Mouse (Mus musculus) spleen, adult 2 months (tissue): ENCODE results near the gene Prpf40b. TPM values are rescaled to one million over a fixed set of nuclear protein-coding genes. Genes with fewer than 3 reads are reported as not detected.

ENCODE experiments used
- DNase-seq, 2 experiments: peaks; one replicate each; pipeline versions ENCODE4 v3.0.0 to v3.0.0-alpha.2; 2012 to 2021; ENCODE audit warnings: low spot score in 2 of 2, low read depth in 1 of 2
- H3K27ac ChIP-seq: fragments of 200-500 bp; 2 replicates; pipeline ENCODE4 v1.5.1; 2012; ENCODE audit warnings: low read length, inconsistent platforms; ENCODE audit not compliant: insufficient read depth
- H3K27me3 ChIP-seq: fragments of 200-500 bp; 2 replicates; pipeline ENCODE4 v1.6.1; 2012; ENCODE audit warnings: mild to moderate bottlenecking, moderate library complexity, low read length, inconsistent platforms; ENCODE audit not compliant: control insufficient read depth, insufficient read depth
- H3K36me3 ChIP-seq: fragments of 200-500 bp; 2 replicates; pipeline ENCODE4 v1.6.1; 2012; ENCODE audit warnings: mild to moderate bottlenecking, low read length, inconsistent platforms; ENCODE audit not compliant: control insufficient read depth, insufficient read depth
- H3K4me1 ChIP-seq: fragments of 200-500 bp; 2 replicates; pipeline ENCODE4 v1.6.1; 2011; ENCODE audit warnings: inconsistent platforms; ENCODE audit not compliant: control insufficient read depth, insufficient read depth, insufficient read length
- H3K4me3 ChIP-seq: fragments of 200-500 bp; 2 replicates; pipeline ENCODE4 v1.5.1; 2011; ENCODE audit warnings: mild to moderate bottlenecking, inconsistent platforms; ENCODE audit not compliant: insufficient read depth, insufficient read length; ENCODE audit errors: extremely low read depth
- CTCF ChIP-seq: fragments of 200-500 bp; IDR thresholded peaks from 2 replicates; pipeline ENCODE4 v1.5.1; 2011; ENCODE audit warnings: mild to moderate bottlenecking, inconsistent platforms; ENCODE audit not compliant: insufficient read depth, insufficient read length, insufficient replicate concordance; ENCODE audit errors: extremely low read depth
- POLR2A ChIP-seq: fragments of 200-500 bp; IDR thresholded peaks from 2 replicates; pipeline ENCODE4 v1.6.1; 2011; ENCODE audit warnings: low read depth, low read length, inconsistent platforms
- WGBS: fragments of 180-500 bp; shearing (Covaris S2); methylation state at CpG from one replicate; pipeline ENCODE4 v1.1.7; 2018; 5-methylcytosine and 5-hydroxymethylcytosine counted together
- polyA plus RNA-seq: library from polyadenylated mRNA; depleted of rRNA; stranded (reverse); fragments of >200 nt; gene quantifications from 2 replicates; pipeline ENCODE4 v1.2.3, GENCODE M21; 2012; rRNA removed

Gene Prpf40b
- polyA plus RNA-seq, 1 experiment = 27.1 TPM

DNA sequence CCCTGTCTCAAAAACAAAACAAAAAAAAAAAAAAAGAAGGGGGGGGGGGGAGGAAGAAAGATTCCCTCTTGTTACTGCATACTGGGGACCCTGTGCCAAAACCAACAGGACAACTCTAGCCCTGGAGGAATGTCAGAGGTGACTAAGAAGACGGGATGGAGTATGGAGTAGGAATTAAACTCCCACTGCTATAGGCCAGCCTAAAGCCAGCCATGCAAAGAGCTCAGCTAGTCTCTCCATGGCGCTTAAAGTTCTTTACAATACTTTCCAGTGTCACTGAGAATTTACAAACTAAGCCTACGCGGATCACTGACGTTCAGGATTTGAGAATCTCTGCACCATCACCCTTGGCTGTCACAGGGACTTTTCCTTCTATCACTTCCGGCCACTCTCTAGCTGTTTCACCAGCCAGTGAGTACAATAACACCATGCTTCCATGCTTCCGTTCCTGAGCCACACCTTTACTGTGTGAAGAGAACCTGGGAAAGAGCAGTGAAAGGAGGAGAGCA, 69.2 kb downstream of the Prpf40b start:
- no peak for TF ChIP-seq POLR2A
- TF ChIP-seq CTCF = no peak
- Histone ChIP-seq H3K36me3 (no peaks in the 10 kb centered on the region), H3K4me1 (peaks cover 10% of the 10 kb centered on the region; the same call in 1 of the 2 replicates), H3K27me3 (no peaks in the 10 kb centered on the region), H3K4me3 (no peak overlapping the region), H3K27ac (peak overlapping the region; percentile 66)
- no peak for DNase-seq
- 74% methylated on average over 7 of the region's 7 CpGs for WGBS

DNA sequence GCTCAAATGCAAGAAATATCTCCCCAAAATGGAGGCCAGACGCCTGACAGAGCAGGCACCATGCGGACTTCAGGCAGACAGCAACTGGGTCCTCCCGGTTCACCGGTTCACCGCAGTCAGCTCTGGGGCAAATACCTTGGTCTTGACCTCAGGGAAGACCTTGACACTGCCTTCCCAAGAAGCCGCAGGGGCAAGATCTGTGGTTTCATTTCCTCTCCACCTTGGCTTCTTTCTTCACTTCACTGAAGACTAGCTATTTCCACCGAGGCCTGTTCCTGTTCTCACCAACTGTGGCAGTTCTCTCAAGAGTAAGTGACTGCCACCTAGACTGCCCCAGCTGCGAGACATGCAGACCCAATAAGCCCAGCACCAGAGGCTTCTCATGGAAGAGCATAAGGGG, 70.0 kb downstream of the Prpf40b start:
- H3K36me3 ChIP-seq = no peaks in the 10 kb centered on the region
- no peak overlapping the region for H3K4me3 ChIP-seq
- 8% methylated on average over 8 of the region's 8 CpGs for WGBS
- peaks cover 10% of the 10 kb centered on the region; the same call in 1 of the 2 replicates for H3K4me1 ChIP-seq
- H3K27me3 ChIP-seq = no peaks in the 10 kb centered on the region
- peak overlapping the region; percentile 66 for H3K27ac ChIP-seq
- DNase-seq = peak; percentile 74 to 77
- TF ChIP-seq CTCF (no peak; the same call in 1 of the 2 replicates), POLR2A (no peak)

Other genes with a start within 250 kb of the Prpf40b start
- gene Prph, start 239.9 kb upstream of the Prpf40b start, polyA plus RNA-seq = 0.99 and 1.4 TPM in 2 replicates
- 5.9 and 7.5 TPM in 2 replicates for gene Troap, start 220.5 kb upstream of the Prpf40b start, polyA plus RNA-seq
- gene C1ql4, start 207.3 kb upstream of the Prpf40b start, polyA plus RNA-seq = not detected in 2 replicates
- 0.35 and 0.60 TPM in 2 replicates for gene Dnajc22, start 201.9 kb upstream of the Prpf40b start, polyA plus RNA-seq
- 1.5 and 2.2 TPM in 2 replicates for gene Spats2, start 169.2 kb upstream of the Prpf40b start, polyA plus RNA-seq
- gene Kcnh3, start 70.2 kb upstream of the Prpf40b start, polyA plus RNA-seq = 3.5 and 3.7 TPM in 2 replicates
- 48.5 and 63.1 TPM in 2 replicates for gene Mcrs1, start 43.1 kb upstream of the Prpf40b start, polyA plus RNA-seq
- 0.02 and 0.05 TPM in 2 replicates for gene Fam186b, start 801 bp downstream of the Prpf40b start, polyA plus RNA-seq
- gene Fmnl3, start 75.4 kb downstream of the Prpf40b start, polyA plus RNA-seq = 25.6 and 30.8 TPM in 2 replicates
- gene Tmbim6, start 97.8 kb downstream of the Prpf40b start, polyA plus RNA-seq = 434 and 466 TPM in 2 replicates
- gene Nckap5l, start 162.7 kb downstream of the Prpf40b start, polyA plus RNA-seq = 10.9 and 11.5 TPM in 2 replicates
- gene Bcdin3d, start 179.6 kb downstream of the Prpf40b start, polyA plus RNA-seq = 5.1 and 7.4 TPM in 2 replicates
- 0.06 TPM in 1 of 2 replicates, not detected in the other for gene Faim2, start 233.1 kb downstream of the Prpf40b start, polyA plus RNA-seq